Mouse (Mus musculus) MEL (cell line): ENCODE data around the gene Ctsh. TPM values are rescaled to one million over a fixed set of nuclear protein-coding genes. Genes with fewer than 3 reads are reported as not detected.
A peak's percentile ranks its signal among the peaks of the same experiment; 100 is the strongest.

Experiments
- DNase-seq: peaks from one replicate; pipeline ENCODE4 v3.0.0; 2011; ENCODE audit warnings: low read depth, low spot score
- H3K27ac ChIP-seq: 2 replicates; pipeline ENCODE4 v1.5.1; 2012; ENCODE audit warnings: low read depth, mild to moderate bottlenecking, control low read depth, low read length, moderate library complexity; ENCODE audit not compliant: control insufficient read depth
- H3K27me3 ChIP-seq, 2 experiments: fragments of 150-350 bp in 1 of 2; sonication (generic) in 1 of 2; 2 replicates each; pipeline ENCODE4 v1.6.1; 2012; ENCODE audit warnings: low read length in 2 of 2, mild to moderate bottlenecking in 2 of 2, improper control_type of control experiment in 1 of 2, moderate library complexity in 1 of 2; ENCODE audit not compliant: insufficient read depth in 2 of 2, control insufficient read depth in 1 of 2
- H3K36me3 ChIP-seq, 2 experiments: 2 replicates each; pipeline ENCODE4 v1.6.1; 2012 to 2014; ENCODE audit warnings: low read length in 2 of 2, improper control_type of control experiment in 1 of 2, inconsistent platforms in 1 of 2, mild to moderate bottlenecking in 1 of 2; ENCODE audit not compliant: insufficient read depth in 2 of 2, control insufficient read depth in 1 of 2
- H3K4me1 ChIP-seq, 2 experiments: fragments of 150-350 bp in 1 of 2; sonication (generic) in 1 of 2; 2 replicates each; pipeline ENCODE4 v1.6.1; 2012; ENCODE audit warnings: low read length in 2 of 2, improper control_type of control experiment in 1 of 2, mild to moderate bottlenecking in 1 of 2; ENCODE audit not compliant: insufficient read depth in 2 of 2, control insufficient read depth in 1 of 2
- H3K4me3 ChIP-seq, 2 experiments: fragments of 150-350 bp in 1 of 2; sonication (generic) in 1 of 2; 2 replicates each; pipeline ENCODE4 v1.5.1; 2012; ENCODE audit warnings: low read depth in 2 of 2, low read length in 2 of 2, mild to moderate bottlenecking in 2 of 2, moderate library complexity in 2 of 2, control low read depth in 1 of 2, improper control_type of control experiment in 1 of 2; ENCODE audit not compliant: control insufficient read depth in 1 of 2, insufficient read depth in 1 of 2
- H3K79me2 ChIP-seq: 2 replicates; pipeline ENCODE4 v1.6.1; 2012; ENCODE audit warnings: mild to moderate bottlenecking, low read length, moderate library complexity; ENCODE audit not compliant: control insufficient read depth, poor library complexity, insufficient read depth
- H3K9ac ChIP-seq: 2 replicates; pipeline ENCODE4 v1.6.1; 2012; ENCODE audit warnings: low read depth, mild to moderate bottlenecking, control low read depth, low read length, moderate library complexity; ENCODE audit not compliant: control insufficient read depth, poor library complexity, severe bottlenecking
- H3K9me3 ChIP-seq: fragments of 150-350 bp; sonication (generic); replicated peaks from 2 replicates; pipeline ENCODE4 v1.6.1; 2012; ENCODE audit warnings: mild to moderate bottlenecking, low read length, improper control_type of control experiment, moderate library complexity; ENCODE audit not compliant: insufficient read depth
- BHLHE40 ChIP-seq: IDR thresholded peaks from 2 replicates; pipeline ENCODE4 v1.6.1; 2012; ENCODE audit warnings: low read depth, mild to moderate bottlenecking, inconsistent platforms, low read length, improper control_type of control experiment, borderline replicate concordance
- CHD1 ChIP-seq: IDR thresholded peaks from 2 replicates; pipeline ENCODE4 v1.6.1; 2012; ENCODE audit warnings: low read depth, mild to moderate bottlenecking, inconsistent platforms, low read length, improper control_type of control experiment
- E2F4 ChIP-seq: IDR thresholded peaks from 2 replicates; pipeline ENCODE4 v1.6.1; 2011; ENCODE audit warnings: low read depth, low read length, improper control_type of control experiment, borderline replicate concordance
- ELF1 ChIP-seq: IDR thresholded peaks from 2 replicates; pipeline ENCODE4 v1.6.1; 2014; ENCODE audit warnings: low read depth, mild to moderate bottlenecking, inconsistent platforms, low read length, improper control_type of control experiment, moderate library complexity
- ETS1 ChIP-seq: IDR thresholded peaks from 2 replicates; pipeline ENCODE4 v1.6.1; 2012; ENCODE audit warnings: low read depth, mild to moderate bottlenecking, inconsistent platforms, low read length, improper control_type of control experiment, moderate library complexity
- GABPA ChIP-seq: IDR thresholded peaks from 2 replicates; pipeline ENCODE4 v1.6.1; 2012; ENCODE audit warnings: low read depth, mild to moderate bottlenecking, inconsistent platforms, low read length, improper control_type of control experiment, moderate library complexity
- GATA1 ChIP-seq: IDR thresholded peaks from 2 replicates; pipeline ENCODE4 v1.6.1; 2011; ENCODE audit warnings: low read depth, low read length, improper control_type of control experiment
- KAT2A ChIP-seq: conservative IDR thresholded peaks from 2 replicates; pipeline ENCODE4 v1.6.1; 2012; ENCODE audit warnings: low read depth, low read length, improper control_type of control experiment, inconsistent platforms
- MAX ChIP-seq: IDR thresholded peaks from 2 replicates; pipeline ENCODE4 v1.6.1; 2011; ENCODE audit warnings: low read length, improper control_type of control experiment
- MXI1 ChIP-seq: IDR thresholded peaks from 2 replicates; pipeline ENCODE4 v1.6.1; 2011; ENCODE audit warnings: mild to moderate bottlenecking, low read depth, low read length, improper control_type of control experiment
- MYB ChIP-seq: IDR thresholded peaks from 2 replicates; pipeline ENCODE4 v1.6.1; 2011; ENCODE audit warnings: mild to moderate bottlenecking, low read depth, low read length, improper control_type of control experiment
- NRF1 ChIP-seq: IDR thresholded peaks from 2 replicates; pipeline ENCODE4 v1.6.1; 2014; ENCODE audit warnings: low read depth, mild to moderate bottlenecking, inconsistent platforms, low read length, improper control_type of control experiment, moderate library complexity; ENCODE audit not compliant: poor library complexity, insufficient read depth, severe bottlenecking
- RCOR1 ChIP-seq: IDR thresholded peaks from 2 replicates; pipeline ENCODE4 v1.6.1; 2012; ENCODE audit warnings: low read depth, mild to moderate bottlenecking, inconsistent platforms, low read length, improper control_type of control experiment
- SIN3A ChIP-seq: IDR thresholded peaks from 2 replicates; pipeline ENCODE4 v1.6.1; 2012; ENCODE audit warnings: low read length, improper control_type of control experiment, inconsistent platforms
- SMC3 ChIP-seq: IDR thresholded peaks from 2 replicates; pipeline ENCODE4 v1.6.1; 2011; ENCODE audit warnings: low read depth, low read length, improper control_type of control experiment
- UBTF ChIP-seq: IDR thresholded peaks from 2 replicates; pipeline ENCODE4 v1.6.1; 2012; ENCODE audit warnings: low read depth, mild to moderate bottlenecking, inconsistent platforms, low read length, improper control_type of control experiment, moderate library complexity, borderline replicate concordance; ENCODE audit not compliant: insufficient read depth
- USF1 ChIP-seq: IDR thresholded peaks from 2 replicates; pipeline ENCODE4 v1.6.1; 2014; ENCODE audit warnings: low read depth, mild to moderate bottlenecking, inconsistent platforms, low read length, improper control_type of control experiment, moderate library complexity
- ZNF384 ChIP-seq: IDR thresholded peaks from 2 replicates; pipeline ENCODE4 v1.6.1; 2012; ENCODE audit warnings: low read depth, mild to moderate bottlenecking, inconsistent platforms, low read length, improper control_type of control experiment
- polyA plus RNA-seq, 2 experiments: library from polyadenylated mRNA; stranded (reverse) in 1 of 2; unstranded in 1 of 2; fragments of >175 nt in 1 of 2; fragments of >200 nt in 1 of 2; gene quantifications; 2 replicates each; pipeline versions ENCODE4 v1.2.1 to v1.2.4; 2012; ENCODE audit warnings: low replicate concordance in 2 of 2, low read depth in 1 of 2; ENCODE audit not compliant: insufficient read length in 2 of 2, insufficient read depth in 1 of 2, missing spikeins in 1 of 2
- total RNA-seq: library from RNA; depleted of rRNA; stranded (reverse); fragments of 300-350 nt; gene quantifications from 2 replicates; pipeline ENCODE4 v1.2.3, GENCODE M21; 2012

Ctsh gene
- total and polyA plus RNA-seq, 3 experiments: not detected

- Histone ChIP-seq H3K4me3 (no peak overlapping the region), H3K9me3 (no peaks in the 10 kb centered on the region), H3K27me3 (no peaks in the 10 kb centered on the region), H3K36me3 (peaks cover 37 to 63% of the 10 kb centered on the region in 2 experiments), H3K79me2 (peaks cover 53% of the 10 kb centered on the region), H3K9ac (no peak overlapping the region), H3K27ac (no peak overlapping the region), H3K4me1 (peaks cover 3 to 10% of the 10 kb centered on the region in 2 experiments; a peak in 2 of 4 replicates)
- TF ChIP-seq ZNF384 (no peak), MAX (no peak), UBTF (no peak), SMC3 (no peak), NRF1 (no peak), USF1 (no peak), MXI1 (no peak), E2F4 (no peak), SIN3A (no peak), BHLHE40 (no peak), RCOR1 (no peak), MYB (no peak), KAT2A (no peak), GATA1 (no peak), CHD1 (no peak), ELF1 (no peak)
- peak; percentile 40 for DNase-seq
Measured at GRCm38 (mm10) chr9:90105462-90105861, 51.5 kb downstream of the Ctsh start.

- TF ChIP-seq RCOR1 (no peak), UBTF (no peak), GABPA (no peak), ETS1 (no peak), MYB (no peak)
- no peak overlapping the region for H3K9ac ChIP-seq
- H3K27me3 ChIP-seq: no peaks in the 10 kb centered on the region
- H3K79me2 ChIP-seq: peaks cover 67% of the 10 kb centered on the region
- no peak for DNase-seq
- no peak overlapping the region for H3K4me3 ChIP-seq
- H3K9me3 ChIP-seq: no peaks in the 10 kb centered on the region
- H3K4me1 ChIP-seq: peaks cover 7 to 16% of the 10 kb centered on the region in 2 experiments; a peak in 3 of 4 replicates
- no peak overlapping the region for H3K27ac ChIP-seq
- peaks cover 47 to 52% of the 10 kb centered on the region in 2 experiments for H3K36me3 ChIP-seq
Measured at GRCm38 (mm10) chr9:90106915-90107314, 53.0 kb downstream of the Ctsh start.
